Mouse (Mus musculus) G1E (cell line): ENCODE results near the gene Ccdc91. TPM values are rescaled to one million over a fixed set of nuclear protein-coding genes. Genes with fewer than 3 reads are reported as not detected.

Source experiments
- ATAC-seq: 2 replicates; pipeline ENCODE4 v1.8.0; 2016; ENCODE audit warnings: mild to moderate bottlenecking; ENCODE audit not compliant: insufficient number of reproducible peaks, poor library complexity, low FRiP score, severe bottlenecking; ENCODE audit errors: extremely low read depth
- DNase-seq: peaks from one replicate; pipeline ENCODE4 v3.0.0; 2012; ENCODE audit warnings: low spot score
- H3K27me3 ChIP-seq: 2 replicates; pipeline ENCODE4 v1.6.1; 2012; ENCODE audit warnings: mild to moderate bottlenecking, low read length, inconsistent platforms; ENCODE audit not compliant: insufficient read depth
- H3K36me3 ChIP-seq: replicated peaks from 2 replicates; pipeline ENCODE3; 2012; ENCODE audit warnings: mild to moderate bottlenecking, inconsistent platforms
- H3K4me1 ChIP-seq: 2 replicates; pipeline ENCODE4 v1.6.1; 2012; ENCODE audit warnings: low read depth, low read length, inconsistent platforms, mixed read lengths; ENCODE audit not compliant: insufficient read depth
- H3K4me3 ChIP-seq: 2 replicates; pipeline ENCODE4 v1.5.1; 2012; ENCODE audit warnings: low read depth, mild to moderate bottlenecking, inconsistent platforms, low read length, moderate library complexity, mixed read lengths
- H3K9me3 ChIP-seq: replicated peaks from 2 replicates; pipeline ENCODE4 v1.6.1; 2012; ENCODE audit warnings: inconsistent platforms
- CTCF ChIP-seq: IDR thresholded peaks from 2 replicates; pipeline ENCODE4 v1.5.1; 2012; ENCODE audit warnings: low read depth, low read length, inconsistent platforms, mixed read lengths
- GATA1 ChIP-seq: IDR thresholded peaks from 2 replicates; pipeline ENCODE4 v1.6.1; 2012; ENCODE audit warnings: borderline replicate concordance, low read length, inconsistent platforms, mixed read lengths
- GATA2 ChIP-seq: IDR thresholded peaks from 2 replicates; pipeline ENCODE4 v1.6.1; 2012; ENCODE audit warnings: low read depth, low read length, inconsistent platforms, borderline replicate concordance
- POLR2AphosphoS5 ChIP-seq: IDR thresholded peaks from 2 replicates; pipeline ENCODE4 v1.6.1; 2012; ENCODE audit warnings: low read depth, low read length, inconsistent platforms; ENCODE audit not compliant: insufficient replicate concordance
- TAL1 ChIP-seq: conservative IDR thresholded peaks from 2 replicates; pipeline ENCODE4 v1.6.1; 2012; ENCODE audit warnings: low read depth, low read length, inconsistent platforms, mixed read lengths
- polyA plus RNA-seq: library from polyadenylated mRNA; stranded (reverse); fragments of >175 nt; gene quantifications from 2 replicates; pipeline ENCODE4 v1.2.3, GENCODE M21; 2012
- total RNA-seq, 2 experiments: library from RNA; stranded (forward) in 1 of 2; stranded (reverse) in 1 of 2; fragments of 200-1000 nt in 1 of 2; fragments of >200 nt in 1 of 2; fragmentation: Nextera tagmentation in 1 of 2; gene quantifications; 2 replicates each; pipeline ENCODE4 v1.2.3; 2014 to 2017

The Ccdc91 gene
- total and polyA plus RNA-seq, 3 experiments, result 15.1 to 51.4 (median 22.6) TPM

- no peaks in the 10 kb centered on the region for H3K27me3 ChIP-seq
- no peak overlapping the region for H3K4me3 ChIP-seq
- no peaks in the 10 kb centered on the region for H3K9me3 ChIP-seq
- TF ChIP-seq POLR2AphosphoS5 (no peak), GATA2 (no peak), GATA1 (no peak), TAL1 (no peak), CTCF (no peak)
- no peak for DNase-seq
- no peaks in the 10 kb centered on the region for H3K4me1 ChIP-seq
- no peak for ATAC-seq
- peaks cover 34% of the 10 kb centered on the region for H3K36me3 ChIP-seq
Observed at GRCm38 (mm10) chr6:147587675-147588074, 112.0 kb downstream of the Ccdc91 start.

GRCm38 (mm10) chr6:147606666-147607065 is 131.0 kb downstream of the Ccdc91 start:
- Histone ChIP-seq H3K4me3 (no peak overlapping the region), H3K9me3 (no peaks in the 10 kb centered on the region), H3K27me3 (no peaks in the 10 kb centered on the region), H3K36me3 (peaks cover 42% of the 10 kb centered on the region), H3K4me1 (peaks cover 13% of the 10 kb centered on the region)
- TF ChIP-seq CTCF, result no peak
- TF ChIP-seq POLR2AphosphoS5, result no peak
- TF ChIP-seq GATA2, result no peak
- TF ChIP-seq GATA1, result no peak
- TF ChIP-seq TAL1, result no peak
- DNase-seq (no peak), ATAC-seq (no peak)

DNA sequence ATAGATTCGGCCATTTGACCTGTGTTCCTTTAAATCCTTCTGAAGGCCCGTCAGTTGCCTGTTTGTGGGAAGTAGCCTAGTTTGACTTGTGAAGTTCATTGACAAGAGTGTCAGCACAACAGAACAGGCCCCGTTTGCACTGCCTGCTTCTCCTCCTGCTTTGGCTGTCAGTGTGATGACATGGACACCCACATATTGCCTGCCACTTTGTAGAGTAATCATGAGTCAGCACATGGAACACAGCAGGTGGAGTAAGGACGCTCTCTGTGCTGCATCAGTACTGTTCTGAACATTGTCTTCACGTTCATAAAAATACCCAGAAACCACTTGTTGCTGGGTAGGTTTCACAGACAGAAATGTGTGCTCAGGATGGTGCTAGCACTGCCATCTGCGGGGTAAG is 132.0 kb downstream of the Ccdc91 start:
- ATAC-seq, result peak; percentile 45; the same call in 1 of the 2 replicates
- DNase-seq, result no peak
- H3K4me1 ChIP-seq, result peaks cover 13% of the 10 kb centered on the region
- no peak overlapping the region for H3K4me3 ChIP-seq
- H3K36me3 ChIP-seq, result peaks cover 44% of the 10 kb centered on the region
- H3K27me3 ChIP-seq, result no peaks in the 10 kb centered on the region
- TF ChIP-seq GATA1 (no peak), GATA2 (no peak), CTCF (no peak), POLR2AphosphoS5 (no peak), TAL1 (no peak)
- no peaks in the 10 kb centered on the region for H3K9me3 ChIP-seq

GRCm38 (mm10) chr6:147615306-147615705 is 139.7 kb downstream of the Ccdc91 start:
- H3K4me3 ChIP-seq, result no peak overlapping the region
- no peaks in the 10 kb centered on the region for H3K4me1 ChIP-seq
- DNase-seq (no peak), ATAC-seq (no peak)
- H3K27me3 ChIP-seq, result no peaks in the 10 kb centered on the region
- peaks cover 32% of the 10 kb centered on the region for H3K36me3 ChIP-seq
- H3K9me3 ChIP-seq, result no peaks in the 10 kb centered on the region
- TF ChIP-seq CTCF (no peak), GATA1 (no peak), TAL1 (no peak), GATA2 (no peak), POLR2AphosphoS5 (no peak)

- Histone ChIP-seq H3K9me3 (no peaks in the 10 kb centered on the region), H3K27me3 (no peaks in the 10 kb centered on the region), H3K4me3 (no peak overlapping the region), H3K4me1 (peaks cover 9% of the 10 kb centered on the region), H3K36me3 (peaks cover 22% of the 10 kb centered on the region)
- DNase-seq, result no peak
- TF ChIP-seq GATA2, result no peak
- TF ChIP-seq CTCF, result no peak
- TF ChIP-seq GATA1, result no peak
- no peak for TF ChIP-seq POLR2AphosphoS5
- TF ChIP-seq TAL1, result no peak
- ATAC-seq, result no peak
Observed at GRCm38 (mm10) chr6:147623142-147623541, 147.5 kb downstream of the Ccdc91 start.

- no peak for ATAC-seq
- DNase-seq, result no peak
- no peaks in the 10 kb centered on the region for H3K9me3 ChIP-seq
- peaks cover 3% of the 10 kb centered on the region; the same call in 1 of the 2 replicates for H3K27me3 ChIP-seq
- H3K4me1 ChIP-seq, result no peaks in the 10 kb centered on the region
- H3K36me3 ChIP-seq, result peaks cover 10% of the 10 kb centered on the region
- TF ChIP-seq POLR2AphosphoS5, result no peak
- TF ChIP-seq TAL1, result no peak
- TF ChIP-seq GATA2, result no peak
- no peak for TF ChIP-seq GATA1
- TF ChIP-seq CTCF, result no peak
- H3K4me3 ChIP-seq, result no peak overlapping the region
Observed at GRCm38 (mm10) chr6:147636464-147636863, 160.8 kb downstream of the Ccdc91 start.

GRCm38 (mm10) chr6:147643875-147644274 is 168.2 kb downstream of the Ccdc91 start:
- ATAC-seq, result no peak
- no peak overlapping the region for H3K4me3 ChIP-seq
- TF ChIP-seq CTCF (no peak), GATA1 (no peak), POLR2AphosphoS5 (no peak), TAL1 (no peak), GATA2 (no peak)
- no peak for DNase-seq
- H3K36me3 ChIP-seq, result no peaks in the 10 kb centered on the region
- no peaks in the 10 kb centered on the region for H3K4me1 ChIP-seq
- H3K27me3 ChIP-seq, result peaks cover 19% of the 10 kb centered on the region; the same call in 1 of the 2 replicates
- no peaks in the 10 kb centered on the region for H3K9me3 ChIP-seq
